Mouse (Mus musculus) frontal cortex, adult 2 months (tissue): Measurements from ENCODE around the gene St8sia2. TPM values are rescaled to one million over a fixed set of nuclear protein-coding genes. Genes with fewer than 3 reads are reported as not detected.
"Not testable (repeated sequence)": the region's sequence is repeated elsewhere in the genome, so short reads cannot be mapped to it uniquely, and the experiment has no call there.

Experiments used
- DNase-seq, 2 experiments: peaks; one replicate each; pipeline ENCODE4 v3.0.0; 2022; ENCODE audit warnings: low spot score in 1 of 2; ENCODE audit errors: extremely low spot score in 1 of 2
- polyA plus RNA-seq: library from polyadenylated mRNA; depleted of rRNA; stranded (reverse); fragments of >200 nt; gene quantifications from 2 replicates; pipeline ENCODE4 v1.2.3, GENCODE M21; 2012

St8sia2 gene
- polyA plus RNA-seq, 1 experiment: 2.8 TPM

DNA sequence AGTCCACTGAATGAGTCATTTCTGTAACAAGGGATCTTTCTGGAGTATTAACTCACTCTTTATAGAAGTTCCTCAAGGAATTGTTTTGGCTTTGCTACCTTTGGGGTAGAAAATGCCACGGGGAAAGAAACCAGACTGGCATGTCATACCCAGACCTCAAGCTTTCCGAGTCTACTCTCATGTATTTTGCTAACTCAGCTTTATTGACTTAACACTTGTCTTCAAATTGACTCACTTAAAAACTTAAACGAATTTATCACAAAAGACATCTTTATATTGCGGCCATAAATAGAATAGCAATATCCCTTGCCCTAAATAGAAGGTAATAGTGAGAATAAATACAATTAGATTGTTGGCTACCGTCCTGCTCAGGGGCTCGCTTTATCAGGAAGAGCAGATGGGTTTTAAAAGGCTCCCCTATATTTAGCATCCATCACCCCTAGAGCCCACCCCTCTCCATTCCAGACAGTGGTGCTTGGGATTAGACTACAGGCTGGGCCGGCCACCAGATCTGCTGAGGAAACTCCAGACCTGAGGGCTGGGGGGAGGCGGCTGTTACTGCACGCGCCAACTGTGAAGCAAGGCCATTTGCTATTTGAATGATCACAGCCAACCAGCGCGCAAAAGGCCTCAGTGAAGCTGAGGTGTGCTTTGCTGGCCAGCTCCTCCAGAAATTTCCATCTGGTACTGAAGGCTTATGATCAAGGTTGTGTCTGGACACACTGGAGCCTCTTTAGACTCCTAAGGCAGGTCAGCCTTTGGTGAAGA, 12.6 kb downstream of the St8sia2 start:
- no peak for DNase-seq

DNA sequence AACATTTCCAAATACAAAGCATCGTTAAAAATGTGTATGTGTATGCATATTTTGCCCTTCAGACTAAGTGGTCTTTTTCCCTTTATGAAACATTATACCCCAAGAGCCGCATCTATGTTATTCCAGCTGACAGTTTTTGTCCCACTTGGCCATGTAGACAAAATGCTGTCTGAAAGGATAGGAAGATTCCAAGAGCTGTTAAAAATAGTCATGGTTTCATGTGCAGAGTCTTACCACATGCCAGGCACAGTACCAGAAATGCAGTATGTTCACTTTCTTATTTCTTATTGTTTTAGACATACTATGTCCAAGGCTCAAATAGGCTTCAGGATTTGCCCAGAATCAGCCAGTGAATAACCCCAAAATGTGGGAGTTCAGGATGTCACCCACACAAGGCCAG, 24.1 kb downstream of the St8sia2 start:
- DNase-seq: no peak

DNA sequence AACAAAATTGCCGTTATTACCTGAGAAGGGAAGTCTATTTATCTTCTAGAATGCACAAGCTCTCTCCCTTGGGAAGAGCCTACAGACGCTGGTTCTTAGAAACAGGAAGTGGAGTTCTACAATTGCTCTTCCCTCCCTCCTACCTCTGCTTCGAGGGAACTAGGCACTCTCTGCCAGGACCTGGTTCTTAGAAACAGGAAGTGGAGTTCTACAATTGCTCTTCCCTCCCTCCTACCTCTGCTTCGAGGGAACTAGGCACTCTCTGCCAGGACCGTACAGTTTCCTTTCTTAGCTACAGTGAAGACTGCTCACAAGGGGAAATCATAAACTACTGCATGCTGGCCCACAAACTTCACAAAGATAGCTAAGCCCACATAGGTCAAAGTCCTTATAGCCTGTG, 41.3 kb downstream of the St8sia2 start:
- DNase-seq: not testable (repeated sequence)

DNA sequence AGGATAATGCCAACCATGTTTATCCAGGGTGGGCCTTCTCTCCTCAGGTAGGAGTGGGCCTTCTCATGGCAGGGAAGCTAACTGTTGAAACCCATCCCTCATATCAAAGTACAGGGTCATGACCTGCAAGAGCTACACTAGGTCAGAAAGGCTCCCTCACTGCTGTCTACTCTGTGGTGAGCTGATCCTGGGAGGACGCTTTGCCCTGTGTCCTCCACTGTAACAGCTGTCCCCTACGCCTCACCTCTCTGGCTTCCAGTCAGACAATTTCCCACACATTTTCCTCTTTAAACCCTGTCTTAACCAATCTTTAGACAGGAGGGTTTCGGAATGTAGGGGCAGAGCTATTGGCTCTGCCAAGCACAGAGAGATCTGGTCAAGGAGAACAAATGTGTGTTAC, 48.3 kb downstream of the St8sia2 start:
- DNase-seq: no peak

DNA sequence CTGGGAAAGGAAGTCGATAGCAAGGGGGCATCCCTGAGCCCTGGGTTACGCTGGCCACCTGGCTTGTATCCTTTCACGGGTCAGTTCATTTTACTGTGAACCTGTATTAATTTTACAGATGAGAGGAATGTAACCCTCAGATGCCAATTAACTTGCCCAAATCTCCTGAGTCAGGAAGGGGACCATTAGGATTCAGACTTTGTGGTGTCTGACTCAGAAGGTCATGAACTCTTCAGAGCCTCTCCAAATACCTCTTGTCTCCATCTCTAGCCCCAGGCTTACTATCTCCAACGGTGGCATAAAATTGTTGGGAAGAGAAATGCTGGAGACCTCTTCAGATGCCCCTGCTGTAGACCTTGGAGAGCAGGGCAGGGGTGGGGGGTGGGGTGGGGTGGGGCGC, 51.1 kb downstream of the St8sia2 start:
- DNase-seq: no peak

DNA sequence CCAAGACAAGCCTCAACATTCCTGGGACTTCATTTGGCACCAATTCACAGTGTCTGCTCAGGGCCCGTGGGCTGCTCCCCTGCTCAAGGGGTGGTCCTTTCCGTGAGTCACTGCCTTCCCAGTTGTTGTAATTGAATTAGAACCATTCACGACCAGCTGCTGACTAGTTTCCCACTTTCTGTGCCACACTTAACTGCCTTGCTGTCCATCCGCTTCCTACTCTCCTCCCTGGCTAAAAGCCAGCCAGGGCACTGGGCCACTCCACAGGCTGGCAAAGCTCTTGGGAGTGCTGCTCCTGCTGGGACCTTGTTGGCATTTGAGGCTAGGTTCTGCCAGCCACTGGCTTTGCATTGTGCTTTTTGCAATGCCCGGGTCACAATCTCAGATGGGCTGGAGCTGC, 59.0 kb downstream of the St8sia2 start:
- DNase-seq: no peak

DNA sequence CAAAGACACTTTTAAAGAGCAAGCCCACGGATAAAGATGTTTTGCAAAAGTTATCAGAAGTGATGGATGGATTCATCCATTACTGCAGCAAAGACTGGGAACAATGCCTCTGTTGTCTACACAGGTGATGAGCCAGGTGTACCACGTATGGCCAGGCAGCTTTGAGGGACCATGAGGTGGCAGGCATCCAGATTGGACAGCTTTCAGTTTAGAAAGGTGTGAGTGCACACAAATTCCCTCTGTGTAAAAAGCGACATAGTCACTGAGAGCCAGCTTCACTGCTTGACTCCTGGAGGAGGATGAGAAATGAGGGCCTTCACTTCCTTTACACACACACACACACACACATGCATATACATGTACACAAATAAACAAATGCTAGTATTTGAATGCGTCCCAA, 60.4 kb downstream of the St8sia2 start:
- DNase-seq: no peak

DNA sequence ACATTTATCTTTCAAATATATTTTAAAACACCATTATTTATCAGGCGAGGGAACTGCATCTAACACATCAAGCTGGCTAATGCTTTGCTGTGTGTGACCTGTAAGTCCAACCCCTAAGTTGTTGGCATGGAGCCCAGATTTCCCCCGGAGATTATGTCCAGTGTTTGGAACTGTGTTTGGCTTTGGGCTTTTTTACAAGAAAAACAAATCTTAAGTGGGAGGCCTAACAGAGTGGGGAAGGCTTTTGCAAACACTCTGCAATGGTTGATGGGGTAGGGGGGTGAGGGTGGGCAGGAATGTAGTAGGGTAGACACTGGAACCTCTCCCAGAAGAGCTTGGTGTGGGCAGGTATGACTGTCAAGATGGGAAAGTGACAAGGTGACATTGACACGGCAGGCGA, 71.8 kb downstream of the St8sia2 start:
- no peak for DNase-seq

DNA sequence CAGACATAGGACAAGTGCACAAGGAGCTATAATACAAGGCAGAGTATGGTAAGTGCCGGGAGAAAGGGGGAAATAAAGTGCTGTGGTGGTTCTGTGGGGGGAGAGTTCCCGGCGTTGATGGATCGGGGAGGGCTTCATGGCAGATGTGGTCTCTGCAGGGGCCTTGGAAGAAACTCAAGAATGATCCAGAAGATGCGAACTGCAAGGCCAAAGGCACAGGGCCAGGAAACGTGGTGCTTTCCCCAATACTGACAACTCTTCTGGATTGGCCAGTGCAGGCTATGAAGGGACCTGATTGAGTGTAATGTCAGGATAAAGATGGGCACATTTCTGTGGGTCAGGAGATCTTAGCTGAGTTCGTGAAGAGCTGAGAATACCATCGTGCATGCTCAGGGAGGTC, 74.3 kb downstream of the St8sia2 start:
- DNase-seq: no peak

DNA sequence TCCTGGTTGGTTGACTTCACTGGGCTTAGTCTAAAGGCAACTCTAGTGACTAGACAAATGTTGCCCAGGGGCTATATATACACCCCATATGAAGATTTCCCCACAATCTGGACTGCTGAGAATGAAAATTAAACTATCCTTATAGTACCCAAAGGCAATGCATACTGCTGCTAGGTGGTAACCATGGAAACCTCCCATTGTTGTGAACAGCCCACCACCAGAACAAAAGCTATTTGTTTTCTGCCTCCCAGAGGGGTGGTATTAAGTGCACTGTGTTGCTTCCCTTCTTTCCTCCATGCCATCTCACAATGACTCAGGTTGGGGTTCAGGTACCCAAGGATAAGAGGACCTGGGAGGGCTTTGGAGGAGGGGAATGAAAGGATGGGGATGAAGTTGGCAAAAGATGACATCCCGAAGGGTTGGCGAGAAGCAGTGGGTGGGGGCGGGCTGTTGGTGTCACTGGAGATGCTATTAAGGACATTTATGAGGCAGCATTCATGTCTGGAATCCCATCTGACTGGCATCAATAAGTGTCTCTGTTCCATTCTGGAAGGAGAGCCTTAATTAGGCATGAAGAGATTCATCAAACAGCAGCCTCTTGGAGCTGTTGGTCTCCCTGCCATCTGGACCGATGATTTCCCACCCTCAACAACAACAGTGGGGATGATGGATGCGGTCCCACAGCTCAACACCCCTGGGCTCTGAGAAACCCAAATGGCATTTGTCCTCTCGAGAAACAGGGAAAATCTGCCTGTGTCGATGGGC, 75.3 kb downstream of the St8sia2 start:
- no peak for DNase-seq

DNA sequence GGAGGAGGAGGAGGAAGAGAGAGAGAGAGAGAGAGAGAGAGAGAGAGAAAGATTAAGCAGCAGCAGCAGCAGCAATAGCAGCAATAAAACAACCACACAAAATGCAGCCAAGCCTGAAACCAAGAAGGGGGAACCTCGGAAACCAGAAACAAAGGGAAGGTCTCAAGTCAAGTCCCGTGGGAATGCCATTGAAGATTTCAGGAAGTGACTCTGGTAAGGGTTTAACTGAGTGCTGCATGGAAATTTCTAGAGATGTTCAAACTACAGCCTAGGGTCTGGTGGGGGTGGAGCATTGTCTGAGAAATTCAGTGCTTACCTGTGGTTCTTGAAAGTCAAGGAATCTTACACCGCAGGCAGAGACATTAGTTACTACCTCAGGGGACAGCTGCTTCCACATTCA, 77.4 kb downstream of the St8sia2 start:
- DNase-seq: no peak

DNA sequence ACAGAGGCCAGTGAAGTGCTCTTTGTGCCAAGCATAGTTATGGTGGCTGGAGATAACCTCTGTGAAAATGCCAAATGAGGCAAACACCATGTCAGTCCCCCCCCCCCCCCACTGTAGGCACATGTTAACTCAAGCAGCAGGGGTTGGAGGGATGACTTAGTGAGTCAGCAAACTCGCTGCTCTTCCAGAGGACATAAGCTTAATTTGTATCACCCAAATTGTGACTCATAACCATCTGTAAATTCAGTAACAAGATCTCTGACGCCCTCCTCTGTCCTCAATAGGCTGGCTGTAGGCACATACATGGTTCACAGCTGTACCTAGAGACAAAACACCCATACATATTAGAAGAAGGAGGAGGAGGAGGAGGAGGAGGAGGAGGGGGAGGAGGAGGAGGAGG, 77.8 kb downstream of the St8sia2 start:
- no peak for DNase-seq

DNA sequence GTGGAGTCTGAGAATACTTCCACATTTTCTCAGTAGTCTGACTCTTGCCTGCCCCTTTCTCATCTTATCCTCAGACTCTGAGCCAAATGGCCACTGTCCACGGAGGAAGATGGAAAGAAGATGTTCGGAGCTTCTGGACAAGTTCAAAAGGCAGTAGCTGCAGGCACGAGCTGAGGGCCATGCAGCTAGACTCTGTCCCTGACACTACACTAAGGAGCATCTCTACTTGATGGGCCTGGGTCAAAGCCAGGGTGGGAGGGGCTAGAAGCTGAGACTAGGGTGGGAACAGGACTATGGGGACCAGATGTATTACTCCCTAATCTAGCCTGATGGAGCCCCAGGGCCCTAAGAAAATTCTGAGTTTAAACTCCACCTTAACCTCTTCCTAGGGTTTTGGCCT, 80.5 kb downstream of the St8sia2 start:
- no peak for DNase-seq

DNA sequence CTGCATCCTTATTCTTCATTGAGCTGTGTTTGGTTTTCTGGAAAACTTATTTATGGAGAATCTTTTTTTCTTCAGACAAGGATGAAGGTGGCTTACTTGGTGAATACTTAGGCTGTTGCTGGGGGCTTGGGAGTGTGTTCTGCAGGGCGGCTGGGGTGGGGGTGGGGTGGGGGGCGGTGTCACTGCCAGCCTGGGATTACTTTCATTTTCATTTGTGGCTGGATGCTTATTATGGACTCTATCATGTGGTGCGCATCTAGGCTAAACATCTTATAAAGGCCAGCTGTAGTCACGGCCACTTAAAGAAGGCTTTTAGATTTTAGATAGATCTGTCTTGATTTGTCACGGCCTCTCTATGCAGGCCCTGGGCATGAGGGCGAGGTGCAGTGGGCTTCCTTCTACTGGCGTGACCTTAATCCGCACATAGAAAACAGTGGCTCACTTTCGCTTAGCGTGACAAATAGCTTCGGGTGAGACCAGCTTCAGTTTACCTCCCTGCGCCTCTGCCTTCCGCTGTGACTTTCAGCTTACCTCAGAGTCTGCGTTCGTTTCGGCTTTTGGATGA, 92.5 kb downstream of the St8sia2 start:
- DNase-seq: no peak

DNA sequence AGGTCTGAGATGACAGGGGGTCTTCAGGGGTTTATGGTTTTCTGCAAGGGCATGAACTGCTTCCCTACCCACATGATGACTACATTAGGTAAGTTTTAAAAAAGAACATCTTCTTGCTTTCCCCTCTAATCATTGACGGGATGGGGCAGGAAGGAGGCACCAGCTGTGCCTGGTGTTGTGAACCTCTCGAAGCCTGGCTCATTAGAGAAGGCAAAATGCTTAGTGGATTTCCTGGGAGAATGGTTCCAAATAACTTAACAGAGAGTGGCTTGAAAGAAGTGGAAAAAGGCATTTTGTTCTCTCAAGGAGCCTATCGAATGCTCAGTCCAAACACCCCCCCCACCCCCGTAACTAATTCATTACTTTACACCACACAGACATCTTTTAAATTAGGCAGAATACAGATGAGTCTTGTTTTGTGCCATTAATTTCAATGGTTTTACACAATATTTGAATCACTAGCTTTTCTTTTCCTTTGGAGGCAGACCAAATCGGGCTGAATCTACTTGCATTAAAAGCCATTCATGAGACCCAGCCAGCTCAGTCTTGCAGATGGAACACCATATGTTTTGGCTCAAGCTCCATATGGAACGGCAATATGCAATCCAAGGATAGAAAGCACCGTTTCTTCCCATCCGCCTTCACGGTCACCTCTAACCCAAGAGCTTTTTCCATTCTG, 95.7 kb downstream of the St8sia2 start:
- DNase-seq: peak; percentile 89 to 94

DNA sequence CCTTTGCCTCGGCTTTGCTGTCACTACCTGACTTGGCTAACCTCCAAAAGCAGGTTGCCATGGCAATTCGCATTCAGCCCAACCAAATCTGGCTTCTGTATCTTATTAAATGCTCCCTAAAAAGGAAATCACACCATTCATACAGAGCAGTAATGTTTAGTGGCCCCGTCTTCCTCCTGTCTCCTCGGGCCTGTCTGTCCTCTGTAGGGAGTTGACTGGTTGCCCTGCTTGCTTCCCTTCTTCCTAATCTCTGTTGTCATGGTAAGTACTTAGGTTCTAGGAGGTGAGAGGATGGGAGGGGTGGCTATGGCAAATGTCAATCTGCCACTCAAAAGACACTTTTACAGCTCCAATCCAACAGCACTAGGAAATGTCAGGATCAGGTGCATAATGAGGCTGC, 101.6 kb downstream of the St8sia2 start:
- DNase-seq: no peak

DNA sequence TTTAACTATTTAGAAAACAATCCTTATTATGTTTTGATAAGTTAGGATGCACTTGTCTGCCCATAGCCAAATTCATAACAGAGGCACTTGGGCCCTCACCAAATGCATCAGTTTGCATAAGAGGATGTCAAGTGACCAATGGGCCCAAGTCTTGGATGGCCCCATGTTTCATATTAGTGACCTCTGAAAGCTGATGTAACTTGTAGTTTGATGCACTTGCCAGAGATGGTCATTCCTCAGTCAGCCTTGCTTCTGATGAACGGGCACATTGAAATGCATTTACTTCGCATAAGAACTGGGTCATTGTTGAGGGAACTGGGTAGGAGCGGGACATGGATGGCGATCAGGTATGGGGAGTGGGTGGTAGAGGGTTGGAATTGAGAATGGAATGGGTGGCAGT, 102.6 kb downstream of the St8sia2 start:
- no peak for DNase-seq

DNA sequence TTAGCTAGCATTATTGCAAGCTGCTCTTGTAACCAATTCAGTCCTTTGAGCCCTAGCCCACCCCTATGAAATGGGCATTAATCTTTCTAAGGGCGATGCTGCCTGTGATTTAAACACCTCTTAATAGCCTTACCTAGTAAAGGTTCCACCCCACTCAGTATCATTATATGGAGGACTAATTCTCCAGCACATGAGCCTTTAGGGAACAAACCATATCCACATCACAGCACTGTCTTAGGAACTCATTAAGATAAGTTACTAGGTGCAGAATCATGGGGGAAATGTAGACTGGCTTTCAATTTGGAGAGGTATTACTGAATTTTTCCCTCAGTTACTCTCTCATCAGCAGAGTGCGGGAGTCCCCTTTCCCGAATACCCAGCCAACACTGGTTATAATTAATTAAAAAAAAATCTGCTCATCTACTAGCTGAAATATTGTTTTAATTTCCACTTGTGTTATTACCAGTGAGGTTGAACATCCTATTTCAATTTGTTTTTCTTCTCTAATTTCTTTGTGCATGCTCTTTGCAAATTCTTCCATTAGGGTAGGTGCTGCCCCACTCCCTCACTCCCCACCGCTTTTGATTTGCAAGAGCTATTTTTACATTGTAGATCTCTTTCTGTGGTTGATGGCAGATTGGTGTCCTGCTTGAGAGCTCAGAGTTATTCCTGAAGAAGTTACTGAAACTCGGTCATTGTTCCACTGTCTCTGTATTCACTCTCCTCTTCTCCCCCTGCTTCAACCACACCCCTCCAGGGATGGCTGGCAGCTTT, 103.9 kb downstream of the St8sia2 start:
- no peak for DNase-seq

DNA sequence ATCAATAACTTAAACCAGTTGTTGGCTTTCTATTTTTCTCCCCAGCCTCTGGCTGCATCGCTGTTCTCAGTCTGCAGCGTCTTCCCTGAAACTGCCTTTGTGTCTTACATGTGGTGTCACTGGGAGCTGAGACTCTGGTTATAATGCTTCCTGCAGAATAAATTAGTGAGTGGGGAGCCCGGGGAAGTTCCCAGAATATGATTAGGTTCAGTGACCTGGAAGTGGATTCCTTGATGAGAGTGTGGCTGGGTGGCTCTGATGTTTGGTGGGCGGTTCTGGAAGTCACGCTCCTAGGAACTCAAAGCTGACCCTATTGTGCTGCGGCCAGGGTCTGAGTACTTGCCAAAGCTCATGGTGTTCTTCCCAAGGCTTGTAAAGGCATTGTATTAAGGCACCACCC, 119.0 kb downstream of the St8sia2 start:
- DNase-seq: no peak

DNA sequence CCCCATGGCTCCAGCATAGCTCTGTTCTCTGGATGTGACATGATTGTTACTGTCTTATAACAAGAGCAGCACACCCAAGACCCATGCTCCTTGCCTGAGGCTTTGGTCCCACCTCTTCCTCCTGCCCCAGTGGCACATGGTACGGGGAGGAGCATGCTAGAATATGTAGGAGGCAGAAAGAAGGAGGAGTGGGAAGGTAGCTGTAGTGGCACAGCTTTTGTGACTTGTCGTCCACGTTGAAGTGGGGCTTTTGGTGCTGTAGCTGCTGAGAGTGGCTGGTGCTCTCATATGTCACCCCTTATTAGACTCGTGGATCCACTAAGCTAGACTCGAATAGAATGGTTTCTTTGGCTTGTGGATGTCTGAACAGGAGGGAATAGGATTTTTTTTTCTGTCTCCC, 121.7 kb downstream of the St8sia2 start:
- no peak for DNase-seq
